Mouse (Mus musculus) lung, postnatal 14 days (tissue): ENCODE data around the gene Jag2.

Source experiments
- DNase-seq: peaks from one replicate; pipeline ENCODE4 v3.0.0; 2021

Jag2 gene

GRCm38 (mm10) chr12:112929562-112930352 is at the start of gene Jag2:
TSS of gene Jag2 (minus strand) at chr12:112929776.
- peak; percentile 69 for DNase-seq

DNA sequence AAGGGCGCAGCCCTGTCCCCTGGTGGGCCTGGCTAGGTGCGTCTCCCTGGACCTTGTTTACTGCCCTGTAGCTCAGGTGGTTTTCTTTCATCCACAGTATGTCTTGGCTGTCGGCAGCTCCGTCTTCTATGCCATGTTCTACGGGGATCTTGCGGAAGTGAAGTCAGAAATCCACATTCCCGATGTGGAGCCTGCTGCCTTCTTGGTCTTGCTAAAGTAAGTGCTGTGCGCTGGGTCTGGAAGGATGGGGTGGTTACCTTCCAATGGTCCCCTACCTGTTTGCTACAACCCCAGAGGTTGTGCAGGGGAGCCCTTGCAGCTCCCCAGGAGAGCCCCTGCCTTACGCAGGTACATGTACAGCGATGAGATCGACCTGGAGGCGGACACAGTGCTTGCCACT is 47.6 kb upstream of the Jag2 start:
- DNase-seq, result no peak

DNA sequence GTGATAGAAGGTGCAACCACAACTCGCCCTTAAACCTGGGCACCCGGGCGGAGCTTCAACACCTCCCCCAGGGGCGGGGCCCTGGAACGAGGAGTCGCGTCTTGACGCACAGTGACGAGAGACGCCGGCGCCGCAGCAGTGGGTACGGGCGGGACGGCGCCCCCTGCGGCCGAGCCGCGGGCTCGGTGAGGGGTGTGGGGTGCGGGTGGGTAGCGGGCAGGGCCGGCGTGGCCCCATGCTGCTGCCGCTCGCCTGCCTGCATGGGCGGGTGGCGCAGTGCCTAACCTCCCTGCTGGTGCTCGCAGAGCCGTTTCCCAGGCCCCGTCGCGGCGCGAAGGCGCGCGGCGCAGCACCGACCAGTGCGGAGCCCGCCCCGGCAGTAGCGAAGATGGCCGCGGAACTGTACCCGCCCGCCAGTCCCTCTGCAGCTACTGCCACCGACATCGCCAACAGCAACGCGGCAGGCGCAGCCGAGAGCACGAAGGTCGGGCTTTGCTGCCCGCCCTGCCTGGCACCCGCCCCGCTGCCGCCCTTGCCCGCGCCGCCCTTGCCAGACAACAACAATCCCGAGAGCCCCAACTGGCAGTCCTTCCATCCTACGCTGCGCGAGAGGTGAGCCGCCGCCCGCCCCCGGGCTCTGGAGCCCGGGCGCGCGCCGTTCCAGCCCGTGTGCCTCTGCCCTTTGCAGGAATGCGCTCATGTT is 46.9 kb upstream of the Jag2 start, which contains the start of gene Btbd6:
Gene Btbd6, plus strand, starts transcription at position 112 of the 703 bp plus-strand sequence.
- DNase-seq, result peak; percentile 87

DNA sequence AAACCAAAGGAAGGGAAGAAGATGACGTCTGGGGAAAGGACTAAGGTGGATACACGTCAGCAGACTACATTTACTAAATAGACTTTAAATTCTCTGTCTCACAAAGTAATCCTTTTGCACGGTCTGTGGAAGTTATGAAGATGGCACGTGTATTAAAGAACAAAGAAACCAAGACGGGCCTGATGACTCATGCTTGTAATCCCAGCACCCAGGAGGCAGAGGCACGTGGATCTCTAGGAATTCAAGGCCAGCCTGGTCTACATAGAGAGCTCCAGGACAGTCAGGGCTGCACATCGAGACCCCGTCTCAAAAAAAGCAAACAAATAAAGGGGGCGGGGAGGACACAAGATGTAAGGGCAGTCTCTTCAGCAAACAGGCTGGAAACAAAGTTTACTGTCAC is 45.2 kb upstream of the Jag2 start:
- DNase-seq, result no peak

DNA sequence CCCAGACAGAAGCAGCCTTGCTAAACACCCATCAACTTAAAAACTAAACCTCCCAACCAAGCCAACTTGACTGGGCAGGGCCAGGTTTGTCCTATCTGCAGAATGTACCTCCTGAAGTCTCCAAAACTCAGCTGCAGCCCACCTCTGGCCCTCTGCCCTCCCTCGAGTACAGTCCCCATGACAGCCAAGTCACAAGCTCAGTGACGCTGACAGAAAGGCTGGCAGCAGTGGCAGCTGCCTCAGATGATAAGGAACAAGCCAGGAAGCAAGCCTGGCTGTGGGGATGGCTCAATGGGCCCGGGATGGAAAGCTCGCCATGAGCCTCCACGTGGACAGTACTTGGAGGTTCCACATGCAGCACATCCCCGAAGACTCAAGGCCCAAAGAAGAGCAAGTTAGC is 40.0 kb upstream of the Jag2 start:
- no peak for DNase-seq

DNA sequence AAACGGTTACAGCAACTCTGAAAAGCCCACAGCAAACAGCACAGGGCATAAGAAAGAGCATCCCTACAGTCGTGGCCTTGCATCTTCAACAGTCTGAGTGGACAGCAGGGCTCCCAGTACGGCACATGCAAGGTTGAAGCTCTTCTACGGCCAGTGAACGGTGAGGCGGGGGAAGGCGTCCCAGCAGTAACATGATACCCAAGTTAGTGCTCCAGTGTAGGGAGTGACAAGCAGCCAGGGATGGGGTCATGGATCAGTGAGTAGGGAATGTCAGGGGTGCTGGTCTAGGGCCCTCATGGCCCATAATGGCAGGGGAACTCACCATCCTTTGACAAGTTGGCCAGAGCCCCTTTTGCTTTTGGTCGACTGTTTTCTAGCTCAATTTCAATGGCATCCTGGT is 39.4 kb upstream of the Jag2 start:
- no peak for DNase-seq

GRCm38 (mm10) chr12:112965783-112966182 is 36.2 kb upstream of the Jag2 start:
- no peak for DNase-seq

- DNase-seq, result no peak
Measured at GRCm38 (mm10) chr12:112961872-112962271, 32.3 kb upstream of the Jag2 start.

DNA sequence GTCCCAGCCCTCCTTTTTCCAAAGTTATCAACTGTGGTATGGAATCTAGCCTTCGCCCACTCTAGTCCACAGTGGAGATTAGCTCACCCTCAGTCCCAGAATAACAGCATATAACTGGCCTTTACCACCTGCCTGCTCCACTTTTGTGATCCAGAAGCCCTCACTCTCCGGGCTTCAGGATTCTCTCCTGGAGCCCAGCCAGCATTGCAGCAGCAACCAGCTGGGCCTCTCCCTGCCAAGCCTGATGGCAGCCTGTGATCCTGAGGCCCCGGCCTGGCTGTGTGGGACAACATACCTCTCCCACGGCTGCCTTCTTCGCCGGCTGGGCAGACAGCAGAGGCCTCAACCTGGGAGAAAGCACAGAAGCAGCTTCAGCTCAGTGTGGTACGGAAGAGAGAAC is 31.9 kb upstream of the Jag2 start:
- DNase-seq, result no peak

- DNase-seq, result no peak
Measured at GRCm38 (mm10) chr12:112959421-112959820, 29.8 kb upstream of the Jag2 start.

- DNase-seq, result peak; percentile 73
Measured at GRCm38 (mm10) chr12:112958303-112958702, 28.7 kb upstream of the Jag2 start.

DNA sequence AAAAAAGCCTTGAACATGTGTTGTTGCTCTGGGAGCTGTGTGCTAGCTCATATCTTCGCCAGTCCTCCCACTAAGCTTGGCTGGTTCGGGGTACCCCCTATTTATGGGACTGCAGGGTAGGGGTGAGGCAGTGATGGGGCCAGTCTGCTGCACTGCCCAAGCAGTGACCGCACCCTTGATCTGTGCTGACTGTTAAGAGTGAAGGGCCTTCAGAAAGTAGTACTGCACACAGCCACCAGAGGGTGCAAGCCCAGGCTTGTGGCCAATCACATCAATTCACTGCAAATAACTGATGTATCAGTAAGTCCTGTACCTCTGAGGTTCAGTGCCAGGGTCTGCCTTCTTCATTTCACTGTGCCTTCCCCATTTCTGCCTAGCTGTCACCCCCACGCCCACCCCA is 26.2 kb upstream of the Jag2 start:
- peak; percentile 85 for DNase-seq

DNA sequence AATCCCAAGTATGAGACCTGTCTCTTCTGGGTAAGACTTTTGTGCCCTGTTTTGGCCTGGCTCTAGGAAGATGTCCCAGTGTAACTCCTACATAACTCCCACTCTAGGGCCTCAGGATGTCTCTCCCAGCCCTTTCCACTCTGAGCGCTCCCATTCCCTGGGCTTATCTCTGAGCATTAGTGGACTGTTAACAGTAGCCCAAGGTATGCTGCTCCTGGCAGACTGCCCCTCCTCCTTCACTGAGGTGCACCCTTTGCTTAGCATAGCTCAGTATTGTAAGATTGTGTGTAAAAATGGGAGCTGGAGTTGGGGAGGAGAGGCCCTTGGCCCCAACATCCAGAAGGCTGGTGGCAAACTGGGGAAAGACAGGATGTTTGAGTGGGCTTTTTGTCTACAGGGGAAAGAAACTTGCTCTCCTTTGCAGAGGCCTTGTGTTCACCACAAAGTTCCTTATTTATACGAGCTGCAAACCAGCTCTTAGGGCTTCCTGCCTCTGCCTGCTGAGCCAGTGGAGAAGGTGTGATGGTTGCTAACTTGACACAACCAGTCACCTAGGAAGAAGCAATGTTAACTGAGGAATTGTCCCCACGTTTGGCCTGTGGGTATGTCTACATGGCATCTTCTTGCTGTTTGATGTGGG is 23.5 kb upstream of the Jag2 start:
- DNase-seq, result no peak

- peak; percentile 71 for DNase-seq
Measured at GRCm38 (mm10) chr12:112952433-112952832, 22.9 kb upstream of the Jag2 start.

DNA sequence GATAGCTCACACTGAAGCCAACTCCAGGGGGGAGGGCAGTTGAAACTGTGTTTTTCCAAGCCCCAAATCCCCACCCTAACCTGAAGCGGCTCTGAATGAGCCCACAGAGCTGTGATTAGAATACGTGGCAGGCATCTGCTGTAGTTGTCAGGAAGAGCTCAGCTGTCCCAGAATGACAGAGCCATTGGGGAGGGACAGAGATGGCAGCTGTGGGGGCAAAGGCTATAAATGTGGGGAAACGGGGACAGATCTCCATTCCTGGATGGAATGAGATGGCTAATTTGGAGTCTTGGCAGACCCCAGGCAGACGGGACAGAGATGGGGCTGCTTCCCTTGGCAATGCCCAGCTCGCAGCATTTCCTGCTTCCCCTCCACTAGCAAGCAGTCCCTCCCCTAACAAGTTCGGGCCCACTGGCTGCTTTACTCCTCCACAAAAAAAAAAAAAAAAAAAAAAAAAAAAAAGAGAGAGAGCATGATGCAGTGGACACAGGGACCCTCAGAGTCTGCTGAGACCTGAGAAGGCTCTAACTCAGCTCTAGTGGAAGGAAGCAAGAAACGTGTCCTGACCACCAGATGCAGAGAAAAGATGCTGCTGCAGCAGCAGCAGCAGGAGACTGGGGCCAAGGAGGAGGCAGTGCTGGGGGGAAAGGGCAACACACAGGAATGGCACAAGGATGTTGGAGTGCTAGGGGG is 21.7 kb upstream of the Jag2 start:
- DNase-seq, result no peak

DNA sequence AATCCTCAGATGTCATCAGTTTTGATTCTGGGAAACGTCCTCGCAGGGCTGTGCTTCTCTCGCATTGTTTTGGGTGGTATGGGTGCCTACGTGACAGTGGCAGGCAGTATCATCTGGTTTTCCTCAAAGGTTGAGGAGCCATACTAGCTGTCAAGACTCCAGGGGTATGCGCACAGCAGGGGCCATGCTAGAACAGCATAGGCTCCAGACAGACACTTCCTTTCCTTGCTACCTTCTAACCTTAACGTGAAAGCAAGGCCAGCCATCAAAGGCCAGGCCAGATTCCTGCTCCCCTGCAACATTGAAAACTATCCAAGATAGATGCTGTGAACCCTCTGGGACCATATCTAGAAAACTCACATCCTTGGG is 21.2 kb upstream of the Jag2 start:
- no peak for DNase-seq

DNA sequence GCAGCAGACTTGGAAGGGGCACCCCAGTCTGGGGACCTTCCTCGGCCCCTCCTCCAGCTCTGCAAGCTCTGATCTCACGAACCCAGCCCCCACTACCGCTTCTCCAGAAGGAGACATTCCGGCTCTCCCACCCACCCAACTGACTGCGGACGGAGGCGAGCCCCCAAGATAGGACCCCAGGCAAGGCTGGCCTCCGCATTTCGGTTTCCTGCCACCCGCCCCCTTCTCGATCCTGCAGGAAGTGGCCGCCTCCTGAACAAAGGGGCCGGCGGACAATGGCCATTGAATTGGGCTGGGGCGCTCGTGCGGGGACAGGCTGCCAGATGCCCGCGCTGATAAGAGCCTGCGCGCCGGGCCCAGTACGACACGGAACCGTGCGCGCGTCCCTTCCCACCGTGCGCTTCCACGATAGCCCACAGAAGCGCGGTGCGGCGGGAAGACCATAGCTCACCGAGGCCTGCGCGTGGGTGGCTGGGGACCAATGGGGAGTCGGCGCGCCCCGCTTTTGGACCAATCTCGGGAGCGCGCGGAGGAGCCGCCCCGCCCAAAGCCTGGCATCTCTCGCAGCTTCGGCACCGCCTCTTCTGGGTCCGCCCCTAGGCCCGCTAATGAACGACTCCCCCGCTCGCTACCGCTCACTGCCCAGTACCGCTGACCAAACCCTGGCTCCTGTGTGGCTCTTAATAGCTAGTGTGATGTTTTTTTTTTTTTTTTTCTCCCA is 20.6 kb upstream of the Jag2 start:
- DNase-seq, result peak; percentile 88

GRCm38 (mm10) chr12:112947307-112947706 is 17.7 kb upstream of the Jag2 start:
- peak; percentile 49 for DNase-seq

GRCm38 (mm10) chr12:112943669-112944068 is 14.1 kb upstream of the Jag2 start:
- no peak for DNase-seq

DNA sequence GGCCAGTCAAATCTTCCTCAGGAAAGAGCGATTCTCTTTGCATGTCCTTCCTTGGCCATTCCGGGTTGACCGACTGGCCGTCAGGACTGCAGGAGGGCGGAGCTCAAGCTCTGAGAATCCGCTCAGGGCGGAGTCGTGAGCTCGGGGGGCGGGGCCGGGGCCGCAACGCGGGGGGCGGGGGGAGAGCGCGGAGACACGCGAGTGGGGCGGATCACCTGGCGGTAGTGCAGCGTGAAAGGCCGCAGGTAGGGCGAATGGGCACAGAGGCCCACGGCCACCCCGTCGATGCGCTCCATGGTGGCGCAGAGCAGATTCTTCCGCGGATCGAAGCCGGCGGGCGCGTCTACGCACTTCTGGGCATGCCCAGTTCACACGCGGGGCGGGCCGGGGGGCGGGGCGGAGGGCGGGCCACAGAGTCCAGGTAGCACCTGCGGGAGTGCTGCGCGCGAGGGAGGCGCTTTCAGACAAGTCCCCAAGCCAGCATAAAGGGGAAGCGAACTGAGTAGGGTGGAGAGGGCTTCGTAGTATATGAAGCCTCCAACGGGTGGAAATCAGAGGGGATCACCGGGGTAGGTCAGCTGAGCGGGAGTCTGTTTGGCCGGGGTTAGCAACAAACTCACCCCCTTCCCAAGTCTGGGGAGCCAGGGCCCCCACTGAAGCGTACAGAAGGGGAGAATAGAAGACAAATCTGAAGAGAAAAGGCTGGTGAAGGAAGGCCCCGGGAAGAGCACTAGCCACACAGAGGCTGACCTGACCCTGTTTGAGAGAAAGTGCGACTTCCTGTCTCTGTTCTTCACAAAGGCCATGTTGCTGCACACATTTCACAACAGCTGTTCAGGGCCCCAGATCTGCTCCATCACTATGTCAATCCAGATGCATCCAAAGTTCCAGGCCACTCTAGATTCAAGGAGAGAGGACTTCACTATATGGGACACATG is 12.5 kb upstream of the Jag2 start, which contains the start of gene Nudt14:
Gene Nudt14, minus strand, starts transcription at position 349 of the 938 bp plus-strand sequence.
- peak; percentile 82 for DNase-seq

GRCm38 (mm10) chr12:112941156-112941775 is 11.7 kb upstream of the Jag2 start:
- DNase-seq, result no peak
